Mouse (Mus musculus) thymus, postnatal 36 days (tissue): ENCODE data around the gene Ccdc113.
A peak's percentile ranks its signal among the peaks of the same experiment; 100 is the strongest.

ENCODE experiments used
- DNase-seq, 2 experiments: peaks; one replicate each; pipeline ENCODE4 v3.0.0; 2022; ENCODE audit warnings: mixed read lengths in 2 of 2

Ccdc113 gene

DNA sequence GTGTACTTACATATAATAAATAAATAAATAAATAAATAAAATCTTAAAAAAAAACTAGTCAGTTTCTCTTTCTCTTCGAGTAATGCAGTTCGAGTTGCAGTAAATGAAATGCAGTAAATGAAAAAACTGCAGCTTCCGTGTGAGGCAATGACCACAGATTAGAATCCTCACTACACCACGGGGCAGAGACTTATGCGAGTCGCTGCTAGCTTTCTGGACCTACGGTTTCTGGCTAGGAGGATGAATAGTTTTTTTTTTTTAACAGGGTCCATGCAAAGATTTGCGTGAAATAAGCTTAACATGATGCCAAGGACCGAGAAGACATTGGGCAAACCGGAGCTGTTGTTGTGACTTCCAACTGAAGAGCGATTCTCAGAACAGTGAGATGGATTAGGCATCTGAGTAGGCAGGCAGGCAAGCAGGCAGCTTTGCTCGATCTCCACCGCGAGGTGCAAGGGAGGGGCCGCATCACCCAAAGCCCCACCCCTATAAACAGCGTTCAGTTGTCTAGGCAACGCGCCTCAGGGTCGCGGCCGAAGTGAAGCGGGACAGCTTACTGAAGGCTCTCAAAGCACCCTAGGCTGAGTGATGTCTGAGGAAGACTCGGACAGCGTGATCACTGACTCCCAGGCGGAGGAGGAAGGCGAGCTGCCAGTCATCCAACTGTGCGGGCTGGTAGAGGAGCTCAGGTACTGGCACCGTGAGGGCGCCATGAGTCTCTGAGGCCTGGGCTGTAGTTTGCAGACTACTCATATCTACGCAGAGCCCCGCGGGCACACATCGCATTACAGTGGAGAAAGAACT, at the start of gene Ccdc113:
Ccdc113 (plus strand) TSS at position 502 of the 804 bp plus-strand sequence.
- peak; percentile 8 to 32 for DNase-seq

- peak; percentile 6 to 23 for DNase-seq
Observed at GRCm38 (mm10) chr8:95487800-95488697, 45.8 kb upstream of the Ccdc113 start.

- DNase-seq: peak; percentile 84 to 86
Observed at GRCm38 (mm10) chr8:95488698-95489332, 45.1 kb upstream of the Ccdc113 start.

- DNase-seq: no peak
Observed at GRCm38 (mm10) chr8:95490006-95490405, 43.9 kb upstream of the Ccdc113 start, which contains the start of gene Csnk2a2. TSS of gene Csnk2a2 (minus strand) at chr8:95490039.

DNA sequence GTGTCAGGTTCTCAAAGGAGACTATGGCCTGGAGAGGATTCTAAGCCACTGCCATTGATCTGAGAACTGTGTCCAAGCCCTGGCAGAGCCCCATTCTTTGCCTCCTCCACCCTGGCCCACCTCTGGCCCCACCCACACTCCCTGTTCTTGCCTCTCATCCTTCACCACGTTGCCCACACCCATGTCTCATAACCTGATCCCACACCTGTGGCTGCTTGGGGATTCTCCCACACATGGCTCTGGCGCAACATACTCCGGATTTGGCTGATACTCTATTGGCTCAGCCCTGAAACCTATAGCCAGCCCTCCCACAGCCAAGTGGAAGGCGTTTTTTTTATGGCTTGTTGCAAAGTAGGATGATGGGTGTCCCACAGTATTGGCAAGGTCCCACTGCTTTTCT, 41.8 kb upstream of the Ccdc113 start:
- no peak for DNase-seq

DNA sequence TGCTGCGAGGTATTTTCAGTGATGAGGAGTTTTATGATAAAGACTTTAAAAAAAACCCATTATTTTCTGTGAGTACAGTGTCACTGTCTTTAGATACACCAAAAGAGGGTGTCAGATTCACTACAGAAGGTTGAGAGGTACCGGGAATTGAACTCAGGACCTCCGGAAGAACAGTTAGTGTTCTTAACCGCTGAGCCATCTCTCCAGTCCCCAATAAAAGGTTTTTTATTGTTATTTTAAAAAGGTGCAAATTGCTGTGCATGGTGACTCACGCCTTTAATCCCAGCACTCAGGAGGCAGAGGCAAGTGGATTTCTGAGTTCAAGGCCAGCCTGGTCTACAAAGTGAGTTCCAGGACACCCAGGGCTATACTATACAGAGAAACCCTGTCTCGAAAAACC, 38.4 kb upstream of the Ccdc113 start:
- DNase-seq: no peak

- no peak for DNase-seq
Observed at GRCm38 (mm10) chr8:95496420-95496819, 37.5 kb upstream of the Ccdc113 start.

DNA sequence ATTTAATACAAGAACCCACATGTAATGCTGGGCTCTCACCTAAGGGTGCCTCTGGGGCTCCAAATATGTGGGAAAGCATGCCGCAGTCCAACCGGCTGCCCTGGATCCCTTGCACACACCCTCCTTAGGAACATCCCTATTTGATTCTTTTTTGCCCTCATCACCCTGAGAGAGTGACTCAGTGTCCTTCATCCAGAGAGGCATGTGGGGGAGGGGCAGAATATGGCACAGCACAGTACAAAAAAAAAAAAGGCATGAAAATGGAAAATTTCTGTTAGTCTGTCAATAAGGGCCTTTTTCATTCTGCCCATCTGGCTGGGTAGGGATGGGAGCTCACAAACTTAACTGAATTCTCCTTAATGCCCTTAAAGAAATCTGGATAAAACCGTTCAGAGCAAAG, 36.1 kb upstream of the Ccdc113 start:
- no peak for DNase-seq

GRCm38 (mm10) chr8:95499266-95500064, 34.4 kb upstream of the Ccdc113 start:
- DNase-seq: no peak

DNA sequence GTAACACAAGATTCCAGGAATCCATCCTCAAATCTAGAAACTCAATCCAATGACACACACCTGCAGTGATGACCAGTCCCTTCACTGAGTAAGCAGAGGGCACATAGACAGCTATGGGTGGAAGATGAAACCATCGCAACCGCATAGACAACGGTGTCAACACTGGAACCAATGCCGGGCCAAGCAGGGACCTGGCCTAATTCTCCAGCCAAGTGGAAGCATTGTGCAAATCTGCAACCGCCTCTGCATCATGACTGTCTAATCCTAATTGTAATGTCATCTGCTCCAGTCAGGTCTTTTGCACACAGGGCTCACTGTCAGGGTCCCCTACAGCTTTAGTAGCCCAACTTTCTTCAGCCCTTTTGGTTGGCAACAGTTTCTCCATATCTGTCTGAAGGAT, 33.4 kb upstream of the Ccdc113 start:
- DNase-seq: no peak

- no peak for DNase-seq
Observed at GRCm38 (mm10) chr8:95502431-95502830, 31.5 kb upstream of the Ccdc113 start.

DNA sequence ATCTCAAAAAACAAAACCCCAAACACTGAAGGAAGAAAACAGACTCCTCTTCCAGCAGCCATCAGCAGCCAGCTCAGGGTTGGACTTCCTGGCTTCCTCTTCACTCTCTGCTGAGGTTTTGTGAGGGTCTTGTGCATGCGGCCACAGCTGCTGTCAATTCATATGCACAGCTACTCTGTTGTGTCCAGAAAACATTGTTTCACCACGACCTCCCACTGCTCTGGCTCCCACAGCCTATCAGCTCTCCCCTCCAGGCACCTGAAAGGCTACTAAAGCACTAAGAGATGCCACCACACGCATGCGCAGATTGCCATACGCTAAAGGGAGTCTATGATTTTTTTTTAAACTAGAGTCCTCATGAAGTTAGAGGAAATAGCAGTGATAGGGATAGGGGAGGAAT, 29.1 kb upstream of the Ccdc113 start:
- DNase-seq: no peak

DNA sequence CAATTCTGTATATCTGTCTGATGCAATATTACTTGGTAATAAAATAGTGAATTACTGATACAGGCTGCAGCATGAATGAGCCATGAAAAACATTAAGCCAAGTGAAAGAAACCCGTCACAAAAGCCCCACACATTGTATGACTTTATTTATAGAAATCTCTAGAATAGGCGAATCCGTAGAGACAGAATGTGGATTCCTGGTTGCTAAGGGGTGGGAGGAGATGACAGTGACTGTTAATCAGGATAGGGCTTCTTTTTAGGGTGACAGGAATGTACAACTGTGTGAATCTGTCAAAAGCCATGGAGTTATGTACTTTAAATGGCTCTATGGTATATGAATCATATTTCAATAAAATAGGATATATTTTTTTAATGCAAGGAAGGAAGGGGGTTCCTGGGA, 28.3 kb upstream of the Ccdc113 start:
- DNase-seq: no peak

- DNase-seq: no peak
Observed at GRCm38 (mm10) chr8:95506245-95506644, 27.6 kb upstream of the Ccdc113 start.

GRCm38 (mm10) chr8:95512257-95512656, 21.6 kb upstream of the Ccdc113 start:
- no peak for DNase-seq

GRCm38 (mm10) chr8:95513219-95513618, 20.7 kb upstream of the Ccdc113 start:
- no peak for DNase-seq

- no peak for DNase-seq
Observed at GRCm38 (mm10) chr8:95516928-95517327, 17.0 kb upstream of the Ccdc113 start.

DNA sequence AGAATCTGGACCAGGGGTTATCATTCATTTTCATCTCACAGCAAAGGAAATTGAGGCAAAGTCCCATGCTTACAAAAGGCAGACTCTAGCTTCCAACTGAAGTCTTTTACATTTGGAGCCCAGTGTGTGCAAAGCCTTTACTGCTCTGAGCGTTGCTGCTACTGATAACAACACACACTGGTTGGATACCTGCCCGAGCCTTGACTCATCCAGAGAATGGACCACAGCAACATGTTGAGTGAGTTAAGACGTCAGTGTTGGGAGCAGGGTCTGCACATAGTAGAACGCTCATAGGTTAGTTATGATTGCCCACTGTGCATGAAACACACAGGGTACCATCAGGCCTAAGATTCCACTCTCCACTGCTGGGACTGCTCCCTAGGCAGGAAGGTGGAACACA, 9.9 kb upstream of the Ccdc113 start:
- no peak for DNase-seq

DNA sequence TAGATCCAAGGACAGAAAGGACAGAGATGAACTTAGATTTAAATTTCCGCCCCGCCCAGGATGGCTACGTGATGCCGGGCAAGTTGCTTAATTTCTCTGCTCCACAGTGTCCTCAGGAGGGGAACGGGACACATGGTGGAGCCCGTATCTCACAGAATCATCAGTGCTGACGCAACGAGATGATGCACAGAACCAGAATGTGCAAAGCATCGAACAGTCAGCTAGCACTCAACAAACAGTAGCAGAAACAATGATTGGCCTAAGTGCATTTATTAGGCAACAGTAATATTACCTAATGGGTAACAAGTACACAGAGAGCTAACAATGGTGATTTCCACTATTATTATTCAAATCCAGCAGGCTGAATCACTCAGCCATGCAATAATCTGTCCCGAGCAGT, 5.7 kb upstream of the Ccdc113 start:
- no peak for DNase-seq

- DNase-seq: no peak
Observed at GRCm38 (mm10) chr8:95528750-95529310, 5.1 kb upstream of the Ccdc113 start.

DNA sequence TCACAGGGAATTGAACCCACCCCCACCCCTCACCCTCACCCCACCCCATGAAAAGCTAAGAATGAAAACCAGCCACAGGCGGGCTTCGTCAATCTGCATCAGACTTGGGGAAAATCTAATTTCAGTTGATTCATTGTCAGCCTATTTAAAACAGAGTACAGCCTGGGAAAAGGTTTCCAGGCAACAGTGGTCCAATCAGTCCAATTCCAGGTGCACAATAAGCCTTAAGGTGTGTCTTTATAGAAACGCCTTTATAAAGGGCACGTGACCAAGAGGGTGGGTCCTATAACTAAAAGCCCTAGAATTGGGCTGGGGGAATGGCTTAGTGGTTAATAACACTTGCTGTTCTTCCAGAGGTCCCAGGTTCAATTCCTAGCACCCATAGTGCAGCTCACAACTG, 1.7 kb upstream of the Ccdc113 start:
- no peak for DNase-seq

- no peak for DNase-seq
Observed at GRCm38 (mm10) chr8:95539487-95539886, 5.6 kb downstream of the Ccdc113 start.
